Mouse (Mus musculus): Measurements from ENCODE around the gene Thy1. TPM values are rescaled to one million over a fixed set of nuclear protein-coding genes. Genes with fewer than 3 reads are reported as not detected.

The Thy1 gene
- polyA plus RNA-seq, 1 experiment from 2014 or later = 18.7 TPM

DNA sequence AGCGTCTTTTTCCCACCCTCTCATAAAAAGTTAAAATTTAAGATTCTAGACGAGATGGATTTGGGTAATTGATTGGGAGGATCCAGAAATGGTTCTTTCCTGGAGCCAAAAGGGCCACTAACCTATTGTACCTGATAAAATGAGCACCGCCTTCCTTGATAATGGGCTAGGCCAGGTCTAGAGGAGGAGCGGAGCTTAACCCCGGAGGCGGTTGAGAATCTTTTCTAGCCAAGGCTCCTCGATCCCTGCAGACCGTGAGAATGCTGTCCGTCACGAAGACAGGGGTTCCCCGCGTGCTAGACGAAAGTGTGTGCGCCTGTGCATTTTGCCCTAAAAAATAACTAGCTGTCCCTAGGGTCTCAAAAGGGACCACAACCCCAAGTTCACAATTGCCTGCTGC, 41.1 kb downstream of the Thy1 start:
- 0 out of 2 replicates have a peak, but pooled peaks have one; percentile 6 for ATAC-seq
- H3K27me3 ChIP-seq (replicated peaks; ENCODE audit: control insufficient read depth, insufficient read depth, low read length) = peaks cover 13% of the 10 kb centered on the region
- H3K27ac ChIP-seq (ENCODE audit: low read depth, low read length) = no peak overlapping the region
- peaks cover 26% of the 10 kb centered on the region for H3K4me1 ChIP-seq (ENCODE audit: control insufficient read depth, insufficient read depth, low read depth, low read length)
- H3K36me3 ChIP-seq (ENCODE audit: control insufficient read depth, insufficient read depth, low read length) = no peaks in the 10 kb centered on the region
- H3K9ac ChIP-seq (ENCODE audit: low read depth, low read length) = peak overlapping the region; percentile 76
- 2% methylated on average over 14 of the region's 14 CpGs for WGBS
- H3K9me3 ChIP-seq (ENCODE audit: control insufficient read depth, low read length) = no peaks in the 10 kb centered on the region
- H3K4me3 ChIP-seq (ENCODE audit: low read length) = peak overlapping the region; percentile 64
- H3K4me2 ChIP-seq (ENCODE audit: low read length) = peak overlapping the region; percentile 100

DNA sequence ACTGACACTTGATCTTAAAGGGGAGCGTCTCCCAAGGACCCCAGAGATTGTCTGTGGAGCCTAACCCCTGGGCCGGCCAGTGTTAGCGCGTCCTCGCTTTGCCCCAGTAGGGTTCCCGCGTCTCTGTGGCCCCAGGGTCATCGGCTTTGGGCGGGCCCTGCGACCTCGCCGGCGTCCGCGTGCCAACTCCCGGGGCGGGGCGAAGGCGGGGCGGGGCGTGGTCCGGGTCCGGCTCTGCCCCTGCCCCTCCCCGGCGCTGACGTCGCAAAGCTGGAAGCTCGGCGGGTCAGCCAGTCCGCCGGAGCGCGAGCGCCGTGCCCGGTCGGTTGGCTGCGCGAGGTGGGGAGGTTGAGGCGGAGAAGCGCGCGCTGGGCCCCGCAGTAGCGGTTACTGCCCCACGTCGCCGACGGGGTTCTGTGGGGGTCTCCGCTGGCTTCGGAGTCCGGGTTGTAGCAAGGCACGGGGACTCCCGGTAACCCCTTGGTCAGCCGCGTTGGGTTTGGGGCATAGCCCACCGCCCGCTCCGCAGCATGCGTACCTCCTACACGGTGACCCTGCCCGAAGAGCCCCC, 41.6 kb downstream of the Thy1 start:
- ATAC-seq = peak; percentile 58
- Histone ChIP-seq H3K36me3 (ENCODE audit: control insufficient read depth, insufficient read depth, low read length) (no peaks in the 10 kb centered on the region), H3K4me3 (ENCODE audit: low read length) (peak overlapping the region; percentile 64), H3K4me1 (ENCODE audit: control insufficient read depth, insufficient read depth, low read depth, low read length) (peaks cover 24% of the 10 kb centered on the region), H3K9ac (ENCODE audit: low read depth, low read length) (peak overlapping the region; percentile 76), H3K27me3 (replicated peaks; ENCODE audit: control insufficient read depth, insufficient read depth, low read length) (peaks cover 13% of the 10 kb centered on the region), H3K9me3 (ENCODE audit: control insufficient read depth, low read length) (no peaks in the 10 kb centered on the region), H3K27ac (ENCODE audit: low read depth, low read length) (no peak overlapping the region), H3K4me2 (ENCODE audit: low read length) (peak overlapping the region; percentile 100)
- WGBS = 0% methylated on average over 53 of the region's 62 CpGs

DNA sequence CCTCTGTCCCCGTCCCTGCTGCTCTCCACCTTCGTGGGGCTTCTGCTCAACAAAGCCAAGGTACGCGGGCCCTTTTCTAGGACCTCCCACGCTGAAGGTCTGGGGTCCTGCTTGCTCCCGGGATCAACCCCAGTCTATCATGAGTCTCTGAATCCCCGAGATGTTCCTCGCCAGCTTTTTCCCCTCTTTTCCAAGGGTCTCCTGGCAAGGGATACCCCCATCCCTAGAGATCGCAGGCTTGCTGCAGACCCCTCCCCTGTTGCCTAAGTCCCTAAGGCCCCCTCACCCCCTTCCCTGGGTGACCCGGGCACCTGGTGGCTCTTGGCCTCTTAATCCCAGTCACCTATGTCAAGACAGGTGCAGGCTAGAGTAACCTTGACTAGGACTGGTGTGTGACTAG, 42.1 kb downstream of the Thy1 start:
- H3K4me2 ChIP-seq (ENCODE audit: low read length) = peak overlapping the region; percentile 100
- WGBS = 3% methylated on average over 10 of the region's 10 CpGs
- peaks cover 24% of the 10 kb centered on the region for H3K4me1 ChIP-seq (ENCODE audit: control insufficient read depth, insufficient read depth, low read depth, low read length)
- H3K9me3 ChIP-seq (ENCODE audit: control insufficient read depth, low read length) = no peaks in the 10 kb centered on the region
- peak overlapping the region; percentile 64 for H3K4me3 ChIP-seq (ENCODE audit: low read length)
- H3K9ac ChIP-seq (ENCODE audit: low read depth, low read length) = peak overlapping the region; percentile 76
- H3K36me3 ChIP-seq (ENCODE audit: control insufficient read depth, insufficient read depth, low read length) = no peaks in the 10 kb centered on the region
- peaks cover 13% of the 10 kb centered on the region for H3K27me3 ChIP-seq (replicated peaks; ENCODE audit: control insufficient read depth, insufficient read depth, low read length)
- ATAC-seq = peak; percentile 16; the same call in 1 of the 2 replicates
- H3K27ac ChIP-seq (ENCODE audit: low read depth, low read length) = no peak overlapping the region

DNA sequence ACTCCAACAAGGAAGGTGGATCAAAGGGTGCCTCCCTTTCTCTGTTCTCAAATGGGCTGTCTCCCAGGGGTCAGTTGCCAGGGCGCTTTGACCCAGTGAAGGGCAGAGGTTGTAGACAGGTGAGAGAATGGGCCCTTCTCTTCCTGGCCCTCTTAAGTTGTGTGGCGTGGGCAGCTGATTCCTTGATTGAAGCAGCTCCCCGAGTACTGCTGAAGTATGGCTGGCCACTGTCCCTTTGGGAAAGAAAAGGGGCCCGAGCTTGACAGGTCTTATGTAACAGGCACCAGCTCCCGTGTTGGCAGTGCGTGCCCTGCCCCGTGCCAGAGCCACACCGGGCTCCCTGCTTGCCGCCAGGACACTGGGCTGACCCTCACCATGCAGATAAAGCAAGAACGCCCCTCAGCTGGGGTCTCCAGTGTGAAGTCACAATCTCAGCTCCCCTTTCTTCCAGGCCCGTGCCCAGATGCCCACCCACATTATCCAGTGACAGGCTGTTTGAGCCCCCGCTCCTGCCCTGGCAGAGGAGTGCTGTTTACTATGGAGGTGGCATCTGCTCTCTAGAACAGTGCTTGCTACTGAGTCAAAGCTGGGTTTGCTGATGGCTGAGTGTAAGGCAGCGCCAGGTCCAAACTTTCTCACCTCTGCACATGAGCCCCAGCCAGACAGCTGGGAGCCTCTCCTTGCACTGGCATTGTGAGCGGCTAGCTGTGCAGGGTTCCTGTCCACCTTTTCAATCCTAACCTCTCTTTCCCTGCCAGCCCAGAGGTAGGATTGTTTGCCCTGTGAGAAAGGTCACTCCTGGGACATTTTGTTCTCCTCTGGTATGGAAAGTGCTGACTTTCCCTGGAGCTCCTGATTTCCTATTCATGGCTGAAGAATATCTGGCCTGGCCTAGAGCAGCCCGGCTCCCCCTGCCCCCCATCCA, 42.8 kb downstream of the Thy1 start:
- H3K9me3 ChIP-seq (ENCODE audit: control insufficient read depth, low read length) = no peaks in the 10 kb centered on the region
- peak overlapping the region; percentile 64; the same call in 1 of the 2 replicates for H3K4me3 ChIP-seq (ENCODE audit: low read length)
- H3K9ac ChIP-seq (ENCODE audit: low read depth, low read length) = no peak overlapping the region
- no peaks in the 10 kb centered on the region; the same call in 1 of the 2 replicates for H3K36me3 ChIP-seq (ENCODE audit: control insufficient read depth, insufficient read depth, low read length)
- WGBS = 56% methylated on average over 15 of the region's 15 CpGs
- no peak overlapping the region for H3K27ac ChIP-seq (ENCODE audit: low read depth, low read length)
- H3K4me2 ChIP-seq (ENCODE audit: low read length) = peak overlapping the region; percentile 100
- ATAC-seq = peak; percentile 38; the same call in 1 of the 2 replicates
- peaks cover 24% of the 10 kb centered on the region for H3K4me1 ChIP-seq (ENCODE audit: control insufficient read depth, insufficient read depth, low read depth, low read length)
- H3K27me3 ChIP-seq (replicated peaks; ENCODE audit: control insufficient read depth, insufficient read depth, low read length) = peaks cover 13% of the 10 kb centered on the region

DNA sequence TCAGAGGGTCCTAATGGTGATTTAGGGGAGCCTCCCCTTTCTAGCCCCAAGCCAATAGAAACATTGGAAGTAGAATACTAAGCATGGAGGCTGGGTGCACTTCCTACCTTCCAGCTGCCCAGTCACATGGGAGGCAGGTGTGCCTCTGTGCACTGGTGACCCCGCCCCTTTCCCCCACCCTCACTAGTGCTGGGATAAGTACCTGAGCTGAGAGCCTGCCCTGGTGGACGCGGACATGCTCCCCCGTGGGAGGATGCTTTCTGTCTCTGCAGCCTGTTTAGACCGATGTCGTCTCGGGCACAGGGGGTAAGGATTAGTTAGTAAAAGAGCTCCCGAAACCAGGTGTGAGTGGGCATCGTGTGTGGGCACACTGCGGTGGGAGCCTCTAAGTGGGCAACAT, 43.8 kb downstream of the Thy1 start:
- Histone ChIP-seq H3K4me3 (ENCODE audit: low read length) (no peak overlapping the region), H3K36me3 (ENCODE audit: control insufficient read depth, insufficient read depth, low read length) (no peaks in the 10 kb centered on the region; the same call in 1 of the 2 replicates), H3K27ac (ENCODE audit: low read depth, low read length) (no peak overlapping the region), H3K9ac (ENCODE audit: low read depth, low read length) (no peak overlapping the region), H3K4me1 (ENCODE audit: control insufficient read depth, insufficient read depth, low read depth, low read length) (peaks cover 24% of the 10 kb centered on the region), H3K9me3 (ENCODE audit: control insufficient read depth, low read length) (no peaks in the 10 kb centered on the region), H3K4me2 (ENCODE audit: low read length) (no peak overlapping the region), H3K27me3 (replicated peaks; ENCODE audit: control insufficient read depth, insufficient read depth, low read length) (peaks cover 13% of the 10 kb centered on the region)
- no peak for ATAC-seq
- 53% methylated on average over 10 of the region's 10 CpGs for WGBS

DNA sequence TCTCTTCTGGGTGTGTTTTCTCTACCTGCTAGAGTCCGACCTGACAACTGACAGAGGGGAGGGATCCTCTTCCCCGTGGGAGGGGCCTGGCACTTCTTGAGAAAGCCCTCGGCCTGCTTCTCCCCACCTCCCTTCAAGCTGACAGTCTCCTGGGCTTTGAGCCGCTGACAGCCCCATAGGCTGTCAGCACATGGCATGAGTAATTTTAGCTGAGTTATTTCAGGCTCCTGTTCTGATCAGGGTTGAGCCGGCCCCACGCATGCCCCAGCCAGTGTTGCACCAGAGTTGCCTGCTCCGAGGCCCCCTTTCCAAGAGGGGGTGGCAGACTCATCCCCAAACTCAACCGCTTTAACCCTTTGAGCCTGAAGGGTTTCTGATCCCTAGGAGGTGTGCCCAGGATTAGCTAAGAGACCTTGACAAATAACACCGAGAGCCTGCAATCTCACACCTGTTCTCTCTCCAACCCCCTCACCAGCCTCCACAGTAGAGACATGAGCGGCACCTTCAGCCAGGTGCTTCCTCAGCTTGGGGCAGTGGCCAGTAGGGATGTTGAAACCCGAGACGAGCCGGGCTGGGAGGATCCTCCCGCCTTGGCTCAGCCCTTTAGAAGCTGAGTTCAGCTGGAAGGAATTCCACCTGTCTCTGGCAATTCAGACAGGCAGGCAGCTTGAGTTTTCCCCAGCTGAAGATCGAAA, 44.7 kb downstream of the Thy1 start:
- Histone ChIP-seq H3K27me3 (replicated peaks; ENCODE audit: control insufficient read depth, insufficient read depth, low read length) (peaks cover 13% of the 10 kb centered on the region), H3K4me1 (ENCODE audit: control insufficient read depth, insufficient read depth, low read depth, low read length) (peaks cover 24% of the 10 kb centered on the region), H3K9me3 (ENCODE audit: control insufficient read depth, low read length) (no peaks in the 10 kb centered on the region), H3K9ac (ENCODE audit: low read depth, low read length) (peak overlapping the region; percentile 5; the same call in 1 of the 2 replicates), H3K4me2 (ENCODE audit: low read length) (no peak overlapping the region), H3K36me3 (ENCODE audit: control insufficient read depth, insufficient read depth, low read length) (no peaks in the 10 kb centered on the region; the same call in 1 of the 2 replicates), H3K4me3 (ENCODE audit: low read length) (no peak overlapping the region), H3K27ac (ENCODE audit: low read depth, low read length) (no peak overlapping the region)
- 14% methylated on average over 15 of the region's 15 CpGs for WGBS
- no peak for ATAC-seq

DNA sequence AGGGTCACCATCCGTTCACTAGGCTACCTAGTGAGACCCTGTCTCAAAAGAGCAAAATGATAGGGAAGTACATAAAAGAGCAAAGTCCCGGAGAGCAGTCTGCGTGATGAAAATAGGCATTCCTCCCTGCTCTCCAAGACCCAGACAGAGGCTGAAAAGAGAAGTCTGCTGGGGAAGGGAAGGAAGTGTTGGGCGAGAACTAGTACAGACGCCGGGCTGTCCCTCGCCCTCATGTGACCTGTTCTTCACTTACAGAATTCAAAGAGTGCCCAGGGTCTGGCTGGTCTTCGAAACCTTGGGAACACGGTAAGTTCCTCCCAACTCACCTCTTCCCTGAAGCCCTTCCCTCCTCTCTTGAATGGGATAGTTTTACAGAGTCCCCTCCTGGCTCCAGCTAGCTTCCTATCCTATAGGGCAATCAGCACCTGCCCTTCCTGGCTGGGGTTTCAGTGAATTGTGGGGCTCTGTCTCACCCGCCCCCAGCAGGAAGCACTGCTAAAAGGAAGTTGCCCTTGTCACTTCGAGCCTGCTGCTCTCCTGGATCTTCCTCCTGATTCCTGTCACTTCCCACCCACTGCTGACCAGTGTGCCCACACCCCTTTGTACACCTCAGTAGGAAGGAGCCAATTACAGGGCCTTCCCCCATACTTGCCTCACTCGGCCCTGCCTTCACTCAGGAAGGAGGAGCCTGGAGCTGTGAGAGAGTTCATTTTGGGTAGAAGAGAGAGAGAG, 45.9 kb downstream of the Thy1 start:
- 70% methylated on average over 12 of the region's 12 CpGs for WGBS
- Histone ChIP-seq H3K27ac (ENCODE audit: low read depth, low read length) (no peak overlapping the region), H3K4me3 (ENCODE audit: low read length) (no peak overlapping the region), H3K36me3 (ENCODE audit: control insufficient read depth, insufficient read depth, low read length) (no peaks in the 10 kb centered on the region; the same call in 1 of the 2 replicates), H3K9me3 (ENCODE audit: control insufficient read depth, low read length) (no peaks in the 10 kb centered on the region), H3K4me1 (ENCODE audit: control insufficient read depth, insufficient read depth, low read depth, low read length) (peaks cover 21% of the 10 kb centered on the region), H3K9ac (ENCODE audit: low read depth, low read length) (no peak overlapping the region), H3K27me3 (replicated peaks; ENCODE audit: control insufficient read depth, insufficient read depth, low read length) (peaks cover 13% of the 10 kb centered on the region), H3K4me2 (ENCODE audit: low read length) (no peak overlapping the region)
- no peak for ATAC-seq

DNA sequence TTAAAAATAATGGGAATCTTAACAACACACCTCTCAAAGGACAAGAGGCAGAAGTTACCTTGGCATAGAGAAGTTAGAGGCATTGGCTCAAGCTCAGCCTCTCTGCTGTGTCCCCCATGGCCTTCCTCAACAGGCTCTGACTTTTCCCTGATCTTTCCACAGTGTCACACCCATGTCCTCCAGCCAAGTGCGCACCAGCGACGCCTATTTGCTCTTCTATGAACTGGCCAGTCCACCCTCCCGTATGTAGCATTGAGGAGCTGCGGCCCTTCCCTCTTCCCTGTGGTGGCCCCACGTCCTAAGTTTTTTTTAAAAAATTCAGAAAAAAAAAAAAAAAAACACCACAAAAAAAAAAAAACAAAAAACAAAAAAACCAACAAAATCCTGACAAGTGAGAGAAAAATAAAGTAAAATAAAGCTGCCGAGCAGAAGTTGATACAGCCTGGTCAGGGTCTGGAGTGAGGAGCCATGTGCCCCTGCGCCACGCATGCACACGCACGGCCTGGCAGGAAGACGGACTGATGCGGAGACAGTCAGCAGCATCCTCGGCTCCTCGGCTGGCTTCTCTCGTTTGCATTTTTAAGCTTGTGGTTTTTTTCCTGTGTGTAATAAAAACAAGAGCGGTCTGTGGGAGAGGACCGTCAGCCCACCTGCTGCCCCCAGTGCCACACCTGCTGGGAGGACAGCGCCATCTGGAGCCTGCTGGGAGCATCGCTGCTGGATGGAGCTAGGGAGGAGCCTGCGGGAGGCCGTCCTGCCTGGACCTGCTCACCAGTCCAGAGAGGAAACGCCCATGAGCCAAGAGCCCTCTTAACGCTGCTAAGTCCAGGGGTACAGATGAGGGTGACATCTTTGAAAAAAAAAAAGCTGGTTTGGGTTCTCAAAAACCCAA, 50.7 kb downstream of the Thy1 start:
- no peaks in the 10 kb centered on the region for H3K27me3 ChIP-seq (replicated peaks; ENCODE audit: control insufficient read depth, insufficient read depth, low read length)
- no peaks in the 10 kb centered on the region; the same call in 1 of the 2 replicates for H3K36me3 ChIP-seq (ENCODE audit: control insufficient read depth, insufficient read depth, low read length)
- 27% methylated on average over 24 of the region's 24 CpGs for WGBS
- no peaks in the 10 kb centered on the region for H3K9me3 ChIP-seq (ENCODE audit: control insufficient read depth, low read length)
- no peak overlapping the region for H3K27ac ChIP-seq (ENCODE audit: low read depth, low read length)
- ATAC-seq = peak; percentile 69
- no peak overlapping the region for H3K9ac ChIP-seq (ENCODE audit: low read depth, low read length)
- peak overlapping the region; percentile 24 for H3K4me3 ChIP-seq (ENCODE audit: low read length)
- peak overlapping the region; percentile 58 for H3K4me2 ChIP-seq (ENCODE audit: low read length)
- peaks cover 6% of the 10 kb centered on the region for H3K4me1 ChIP-seq (ENCODE audit: control insufficient read depth, insufficient read depth, low read depth, low read length)

Data from hindbrain, embryonic 16.5 days (tissue).